Mouse (Mus musculus) G1E (cell line): ENCODE data around the gene Tspo2.

Source experiments
- CTCF ChIP-seq: IDR thresholded peaks from 2 replicates; pipeline ENCODE4 v1.5.1; 2012; ENCODE audit warnings: low read depth, low read length, inconsistent platforms, mixed read lengths
- GATA1 ChIP-seq: IDR thresholded peaks from 2 replicates; pipeline ENCODE4 v1.6.1; 2012; ENCODE audit warnings: borderline replicate concordance, low read length, inconsistent platforms, mixed read lengths
- GATA2 ChIP-seq: IDR thresholded peaks from 2 replicates; pipeline ENCODE4 v1.6.1; 2012; ENCODE audit warnings: low read depth, low read length, inconsistent platforms, borderline replicate concordance
- POLR2AphosphoS5 ChIP-seq: IDR thresholded peaks from 2 replicates; pipeline ENCODE4 v1.6.1; 2012; ENCODE audit warnings: low read depth, low read length, inconsistent platforms; ENCODE audit not compliant: insufficient replicate concordance

- TF ChIP-seq CTCF = no peak
- TF ChIP-seq GATA2 = no peak
- TF ChIP-seq GATA1 = no peak
- no peak for TF ChIP-seq POLR2AphosphoS5
Measured at GRCm38 (mm10) chr17:48427852-48428530, 23.3 kb downstream of the Tspo2 start.
